Mouse (Mus musculus): Measurements from ENCODE around the gene Cldn14. TPM values are rescaled to one million over a fixed set of nuclear protein-coding genes. Genes with fewer than 3 reads are reported as not detected.
"Not testable (repeated sequence)": the region's sequence is repeated elsewhere in the genome, so short reads cannot be mapped to it uniquely, and the experiment has no call there.

The Cldn14 gene
- polyA plus RNA-seq, 1 experiment from 2014 or later, result not detected

DNA sequence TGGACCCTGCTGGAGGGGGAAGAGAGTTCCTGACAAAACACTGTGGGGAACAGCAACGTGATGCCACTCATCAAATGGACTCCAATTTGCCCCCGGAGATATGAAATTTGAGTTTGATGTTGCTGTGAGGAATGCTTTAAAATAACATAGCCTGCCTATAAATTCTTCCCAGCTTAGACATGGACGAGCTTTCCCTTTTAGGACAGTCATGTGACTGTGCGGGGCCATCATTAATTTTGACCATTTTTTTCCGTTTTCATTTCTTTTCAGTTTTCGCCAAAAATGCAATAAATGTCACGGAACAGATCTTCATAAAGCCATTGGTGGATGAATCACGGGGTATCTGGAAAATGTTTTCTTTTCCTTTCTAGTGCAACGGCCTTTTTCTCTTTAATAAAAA lies 25.5 kb upstream of the Cldn14 start:
- H3K36me3 ChIP-seq, result no peaks in the 10 kb centered on the region
- H3K4me2 ChIP-seq, result no peak overlapping the region
- no peak for ATAC-seq (ENCODE audit: insufficient number of reproducible peaks, low FRiP score)
- H3K9ac ChIP-seq, result no peak overlapping the region
- no peak overlapping the region for H3K27ac ChIP-seq (ENCODE audit: poor library complexity, severe bottlenecking)
- no peaks in the 10 kb centered on the region; the same call in 1 of the 2 replicates for H3K9me3 ChIP-seq (replicated peaks)
- no peaks in the 10 kb centered on the region for H3K4me1 ChIP-seq (replicated peaks)
- WGBS, result 74% methylated on average over 9 of the region's 9 CpGs
- H3K27me3 ChIP-seq (replicated peaks), result peaks cover 16% of the 10 kb centered on the region
- H3K4me3 ChIP-seq, result no peak overlapping the region

- Histone ChIP-seq H3K9ac (no peak overlapping the region), H3K36me3 (no peaks in the 10 kb centered on the region), H3K4me3 (no peak overlapping the region), H3K4me1 (replicated peaks) (no peaks in the 10 kb centered on the region), H3K27me3 (replicated peaks) (peaks cover 14% of the 10 kb centered on the region), H3K27ac (ENCODE audit: poor library complexity, severe bottlenecking) (no peak overlapping the region), H3K4me2 (no peak overlapping the region), H3K9me3 (replicated peaks) (no peaks in the 10 kb centered on the region; the same call in 1 of the 2 replicates)
- WGBS, result 73% methylated on average over 5 of the region's 5 CpGs
- no peak for ATAC-seq (ENCODE audit: insufficient number of reproducible peaks, low FRiP score)
These were observed 23.6 kb upstream of the Cldn14 start for GRCm38 (mm10) chr16:94032270-94032669.

DNA sequence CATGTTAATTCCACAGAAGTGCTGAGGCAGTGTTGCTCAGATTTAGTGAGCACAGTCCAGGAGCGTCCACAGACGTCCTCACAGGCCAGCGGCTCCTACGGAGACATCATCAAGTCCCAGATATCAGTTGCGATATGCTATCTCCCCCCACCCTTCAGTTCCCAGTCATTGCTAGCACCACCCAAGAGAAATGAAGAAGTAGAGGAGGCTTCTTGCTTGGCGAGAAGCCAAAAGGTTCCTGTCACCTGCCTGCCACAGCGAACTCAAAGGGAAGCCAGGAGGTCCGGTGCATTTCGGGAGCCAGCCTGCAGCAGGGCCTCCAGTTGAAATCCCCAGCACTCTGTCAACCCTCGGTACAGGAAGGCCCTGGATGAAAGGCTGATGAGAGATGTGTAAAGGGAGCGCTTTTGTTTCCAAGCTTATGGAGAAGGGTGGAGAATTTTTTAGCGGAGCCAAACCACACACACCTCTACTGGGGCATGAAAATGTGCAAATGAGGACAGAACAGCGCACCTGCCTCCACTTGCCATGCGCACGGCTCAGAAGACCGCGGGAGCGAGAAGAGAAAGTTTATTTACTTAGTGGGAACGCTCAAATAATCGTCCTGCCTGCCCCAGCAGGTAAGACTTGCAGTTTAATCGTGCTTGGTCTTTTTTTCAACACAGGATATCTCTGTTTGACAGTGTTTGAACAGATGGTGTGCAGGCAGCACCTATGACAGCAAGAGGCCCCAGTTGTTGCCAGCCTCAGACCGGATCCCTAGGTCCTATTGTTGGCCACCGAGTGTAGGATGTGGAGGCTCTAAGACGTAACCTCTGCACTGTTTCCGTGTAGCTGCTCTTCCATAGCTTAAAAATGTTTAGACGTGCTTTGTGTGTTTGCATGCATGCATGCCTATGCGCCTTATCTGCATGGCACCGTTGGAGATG lies 15.0 kb upstream of the Cldn14 start:
- H3K4me3 ChIP-seq, result no peak overlapping the region
- H3K36me3 ChIP-seq, result no peaks in the 10 kb centered on the region
- H3K4me1 ChIP-seq (replicated peaks), result no peaks in the 10 kb centered on the region
- 64% methylated on average over 28 of the region's 28 CpGs for WGBS
- no peak overlapping the region for H3K9ac ChIP-seq
- H3K27me3 ChIP-seq (replicated peaks), result no peaks in the 10 kb centered on the region
- peaks cover 11% of the 10 kb centered on the region for H3K9me3 ChIP-seq (replicated peaks)
- H3K4me2 ChIP-seq, result no peak overlapping the region
- no peak for ATAC-seq (ENCODE audit: insufficient number of reproducible peaks, low FRiP score)
- H3K27ac ChIP-seq (ENCODE audit: poor library complexity, severe bottlenecking), result no peak overlapping the region

DNA sequence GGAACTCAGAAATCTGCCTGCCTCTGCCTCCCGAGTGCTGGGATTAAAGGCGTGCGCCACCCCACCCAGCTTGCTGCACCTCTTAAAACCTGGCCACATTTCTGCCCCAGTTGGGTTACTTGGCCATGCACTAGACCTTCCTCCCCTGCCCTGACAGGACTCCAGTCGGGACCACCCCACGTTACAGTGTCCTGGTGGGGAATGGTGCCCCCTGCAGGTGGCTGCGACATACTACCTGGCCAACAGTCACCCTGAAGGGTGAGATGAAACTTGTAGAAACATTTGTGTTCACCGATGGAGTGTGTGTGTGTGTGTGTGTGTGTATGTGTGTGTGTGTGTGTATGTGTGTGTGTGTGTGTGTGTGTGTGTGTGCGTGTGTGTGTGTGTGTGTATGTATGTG lies 11.1 kb upstream of the Cldn14 start:
- not testable (repeated sequence) for H3K36me3 ChIP-seq; H3K4me1 ChIP-seq (replicated peaks); H3K4me3 ChIP-seq; ATAC-seq (ENCODE audit: insufficient number of reproducible peaks, low FRiP score); H3K4me2 ChIP-seq; H3K27me3 ChIP-seq (replicated peaks); H3K9me3 ChIP-seq (replicated peaks); H3K27ac ChIP-seq (ENCODE audit: poor library complexity, severe bottlenecking); H3K9ac ChIP-seq
- 59% methylated on average over 8 of the region's 8 CpGs for WGBS

DNA sequence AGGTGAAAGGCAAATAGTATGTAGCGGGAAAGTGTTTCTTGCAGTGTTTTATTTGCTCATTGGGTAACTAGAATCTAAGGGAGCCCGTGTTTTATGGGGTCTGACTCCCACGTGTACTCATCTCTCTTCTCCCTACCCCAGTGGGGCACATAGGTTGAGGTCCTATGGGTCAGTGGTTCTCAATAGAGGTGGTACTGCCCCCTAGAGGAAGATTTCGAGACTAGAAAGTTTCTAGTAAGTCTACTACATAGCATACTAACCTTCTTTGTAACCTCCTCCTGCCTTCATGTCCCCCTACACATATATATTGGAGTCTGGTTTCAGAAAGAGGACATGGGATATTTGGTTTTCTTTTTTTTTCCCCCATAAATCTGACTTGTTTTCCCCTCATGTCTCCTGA lies 9.3 kb upstream of the Cldn14 start:
- H3K9ac ChIP-seq, result no peak overlapping the region
- 72% methylated on average over 4 of the region's 4 CpGs for WGBS
- no peaks in the 10 kb centered on the region for H3K36me3 ChIP-seq
- H3K27me3 ChIP-seq (replicated peaks), result no peaks in the 10 kb centered on the region
- no peaks in the 10 kb centered on the region for H3K9me3 ChIP-seq (replicated peaks)
- ATAC-seq (ENCODE audit: insufficient number of reproducible peaks, low FRiP score), result no peak
- H3K4me3 ChIP-seq, result no peak overlapping the region
- no peak overlapping the region for H3K27ac ChIP-seq (ENCODE audit: poor library complexity, severe bottlenecking)
- H3K4me1 ChIP-seq (replicated peaks), result no peaks in the 10 kb centered on the region
- no peak overlapping the region for H3K4me2 ChIP-seq

GRCm38 (mm10) chr16:94014489-94015096 lies 6.0 kb upstream of the Cldn14 start:
- H3K36me3 ChIP-seq, result no peaks in the 10 kb centered on the region
- peaks cover 4% of the 10 kb centered on the region; the same call in 1 of the 2 replicates for H3K27me3 ChIP-seq (replicated peaks)
- no peak for ATAC-seq (ENCODE audit: insufficient number of reproducible peaks, low FRiP score)
- no peak overlapping the region for H3K4me3 ChIP-seq
- 75% methylated on average over 5 of the region's 5 CpGs for WGBS
- H3K4me1 ChIP-seq (replicated peaks), result no peaks in the 10 kb centered on the region
- H3K4me2 ChIP-seq, result no peak overlapping the region
- H3K9ac ChIP-seq, result no peak overlapping the region
- H3K9me3 ChIP-seq (replicated peaks), result no peaks in the 10 kb centered on the region
- H3K27ac ChIP-seq (ENCODE audit: poor library complexity, severe bottlenecking), result no peak overlapping the region

DNA sequence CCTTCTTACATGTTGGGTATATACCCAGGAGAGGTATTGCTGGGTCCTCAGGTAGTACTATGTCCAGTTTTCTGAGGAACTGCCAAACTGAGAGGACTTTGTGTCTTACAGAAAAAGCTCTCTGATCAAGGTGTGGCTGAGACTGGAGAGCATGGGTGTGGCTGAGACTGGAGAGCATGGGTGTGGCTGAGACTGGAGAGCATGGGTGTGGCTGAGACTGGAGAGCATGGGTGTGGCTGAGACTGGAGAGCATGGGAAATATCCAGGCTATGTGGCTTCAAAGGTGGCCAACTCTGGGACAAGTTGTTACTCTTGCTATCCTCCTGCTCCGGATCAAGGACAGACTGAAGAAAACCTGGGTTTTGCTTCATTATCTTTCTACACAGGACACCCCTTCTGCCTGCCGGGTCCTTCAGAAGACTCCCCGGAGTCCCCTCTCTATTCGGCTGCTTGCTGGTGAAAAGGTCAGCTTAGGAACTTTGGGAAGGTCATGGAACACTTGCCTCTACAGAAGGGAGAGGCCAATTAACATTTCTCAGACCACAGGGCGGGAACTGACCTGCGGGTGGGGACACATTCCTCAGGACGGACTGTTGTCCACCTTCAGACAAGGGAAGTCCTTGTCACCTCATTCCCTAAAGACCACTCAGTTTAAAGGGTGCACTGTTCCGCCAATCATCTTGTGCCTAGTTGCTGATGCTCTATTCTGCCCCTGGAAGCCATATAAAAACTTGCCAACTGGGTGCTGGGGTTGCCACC lies 4.9 kb upstream of the Cldn14 start:
- not testable (repeated sequence) for H3K4me2 ChIP-seq; H3K27me3 ChIP-seq (replicated peaks); H3K36me3 ChIP-seq; ATAC-seq (ENCODE audit: insufficient number of reproducible peaks, low FRiP score); H3K9me3 ChIP-seq (replicated peaks); H3K4me1 ChIP-seq (replicated peaks); H3K9ac ChIP-seq; H3K4me3 ChIP-seq; H3K27ac ChIP-seq (ENCODE audit: poor library complexity, severe bottlenecking)
- 68% methylated on average over 8 of the region's 8 CpGs for WGBS

DNA sequence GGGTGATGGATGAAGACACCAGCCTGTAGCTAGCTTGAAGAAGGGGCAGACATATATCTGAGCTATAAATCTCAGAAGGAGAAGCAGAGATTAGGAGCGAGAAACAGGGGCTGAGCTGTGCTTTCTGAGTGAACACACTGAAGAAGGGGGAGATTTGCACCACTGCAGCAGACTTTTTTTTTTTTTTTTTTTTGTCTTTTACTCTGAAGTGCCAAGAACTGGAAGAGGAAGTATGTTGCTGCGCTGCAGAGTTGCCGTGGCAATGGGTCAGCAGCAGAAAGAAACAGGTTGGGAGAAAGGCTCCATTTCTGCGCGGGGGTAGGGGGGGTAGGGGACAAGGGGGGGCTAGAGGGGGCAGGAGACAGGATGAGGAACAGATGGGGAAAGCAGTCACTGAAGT lies 2.6 kb upstream of the Cldn14 start:
- Histone ChIP-seq H3K4me2 (no peak overlapping the region), H3K4me3 (no peak overlapping the region), H3K9ac (no peak overlapping the region), H3K9me3 (replicated peaks) (no peaks in the 10 kb centered on the region), H3K4me1 (replicated peaks) (no peaks in the 10 kb centered on the region), H3K27me3 (replicated peaks) (peaks cover 11% of the 10 kb centered on the region; the same call in 1 of the 2 replicates), H3K27ac (ENCODE audit: poor library complexity, severe bottlenecking) (no peak overlapping the region), H3K36me3 (no peaks in the 10 kb centered on the region)
- no peak for ATAC-seq (ENCODE audit: insufficient number of reproducible peaks, low FRiP score)
- 19% methylated on average over 5 of the region's 5 CpGs for WGBS

GRCm38 (mm10) chr16:94010633-94011032 lies 2.0 kb upstream of the Cldn14 start:
- H3K9me3 ChIP-seq (replicated peaks), result no peaks in the 10 kb centered on the region
- 64% methylated on average over 3 of the region's 3 CpGs for WGBS
- H3K4me3 ChIP-seq, result no peak overlapping the region
- no peaks in the 10 kb centered on the region for H3K36me3 ChIP-seq
- H3K4me2 ChIP-seq, result no peak overlapping the region
- ATAC-seq (ENCODE audit: insufficient number of reproducible peaks, low FRiP score), result no peak
- H3K27ac ChIP-seq (ENCODE audit: poor library complexity, severe bottlenecking), result no peak overlapping the region
- no peak overlapping the region for H3K9ac ChIP-seq
- no peaks in the 10 kb centered on the region for H3K4me1 ChIP-seq (replicated peaks)
- peaks cover 11% of the 10 kb centered on the region; the same call in 1 of the 2 replicates for H3K27me3 ChIP-seq (replicated peaks)

GRCm38 (mm10) chr16:94010156-94010555 lies 1.5 kb upstream of the Cldn14 start:
- 76% methylated on average over 5 of the region's 5 CpGs for WGBS
- H3K4me1 ChIP-seq (replicated peaks), result no peaks in the 10 kb centered on the region
- H3K36me3 ChIP-seq, result no peaks in the 10 kb centered on the region
- no peak overlapping the region for H3K4me2 ChIP-seq
- H3K4me3 ChIP-seq, result no peak overlapping the region
- peaks cover 11% of the 10 kb centered on the region; the same call in 1 of the 2 replicates for H3K27me3 ChIP-seq (replicated peaks)
- no peak overlapping the region for H3K9ac ChIP-seq
- no peak for ATAC-seq (ENCODE audit: insufficient number of reproducible peaks, low FRiP score)
- no peaks in the 10 kb centered on the region for H3K9me3 ChIP-seq (replicated peaks)
- H3K27ac ChIP-seq (ENCODE audit: poor library complexity, severe bottlenecking), result no peak overlapping the region

GRCm38 (mm10) chr16:94009356-94009755 lies 719 bp upstream of the Cldn14 start:
- Histone ChIP-seq H3K9ac (no peak overlapping the region), H3K27me3 (replicated peaks) (peaks cover 11% of the 10 kb centered on the region; the same call in 1 of the 2 replicates), H3K36me3 (no peaks in the 10 kb centered on the region), H3K27ac (ENCODE audit: poor library complexity, severe bottlenecking) (no peak overlapping the region), H3K4me3 (no peak overlapping the region), H3K4me2 (no peak overlapping the region), H3K9me3 (replicated peaks) (no peaks in the 10 kb centered on the region), H3K4me1 (replicated peaks) (no peaks in the 10 kb centered on the region)
- no peak for ATAC-seq (ENCODE audit: insufficient number of reproducible peaks, low FRiP score)
- 79% methylated on average over 5 of the region's 5 CpGs for WGBS

Data from heart, embryonic 12.5 days (tissue).